Mouse (Mus musculus) lung, postnatal 0 days (tissue): ENCODE results near the gene Cst6. TPM values are rescaled to one million over a fixed set of nuclear protein-coding genes. Genes with fewer than 3 reads are reported as not detected.
"Not testable (repeated sequence)": the region's sequence is repeated elsewhere in the genome, so short reads cannot be mapped to it uniquely, and the experiment has no call there.

ENCODE experiments used
- ATAC-seq: fragments of 200-750 bp; cut with Nextera tagmentation; 2 replicates; pipeline ENCODE4 v1.8.0; 2017; ENCODE audit warnings: moderate library complexity
- DNase-seq: peaks from one replicate; pipeline ENCODE4 v3.0.0-alpha.2; 2016; ENCODE audit warnings: low spot score
- H3K27ac ChIP-seq: fragments of 300-500 bp; sonication (generic); 2 replicates; pipeline ENCODE4 v1.5.1; 2014; ENCODE audit warnings: antibody characterized with exemption, mild to moderate bottlenecking, low read length, mixed read lengths
- H3K27me3 ChIP-seq: fragments of 300-500 bp; sonication (generic); replicated peaks from 2 replicates; pipeline ENCODE4 v1.6.1; 2014; ENCODE audit warnings: low read length, mixed read lengths; ENCODE audit not compliant: insufficient read depth
- H3K36me3 ChIP-seq: fragments of 300-500 bp; sonication (generic); 2 replicates; pipeline ENCODE4 v1.6.1; 2014; ENCODE audit warnings: low read length, mixed read lengths; ENCODE audit not compliant: insufficient read depth
- H3K4me1 ChIP-seq: fragments of 300-500 bp; sonication (generic); 2 replicates; pipeline ENCODE4 v1.6.1; 2014; ENCODE audit warnings: antibody characterized with exemption, low read depth, low read length, mixed read lengths; ENCODE audit not compliant: insufficient read depth
- H3K4me2 ChIP-seq: fragments of 300-500 bp; sonication (generic); replicated peaks from 2 replicates; pipeline ENCODE4 v1.6.1; 2014; ENCODE audit warnings: low read depth, mild to moderate bottlenecking, low read length, moderate library complexity, mixed read lengths
- H3K4me3 ChIP-seq: fragments of 300-500 bp; sonication (generic); 2 replicates; pipeline ENCODE4 v1.5.1; 2014; ENCODE audit warnings: low read depth, low read length
- H3K9ac ChIP-seq: fragments of 300-500 bp; sonication (generic); replicated peaks from 2 replicates; pipeline ENCODE4 v1.6.1; 2014; ENCODE audit warnings: low read depth, mild to moderate bottlenecking
- H3K9me3 ChIP-seq: fragments of 300-500 bp; sonication (generic); 2 replicates; pipeline ENCODE4 v1.6.1; 2016; ENCODE audit warnings: low read length, mixed read lengths
- CTCF ChIP-seq: IDR thresholded peaks from 2 replicates; pipeline ENCODE4 v1.5.1; 2016; ENCODE audit warnings: antibody characterized with exemption, mild to moderate bottlenecking
- EP300 ChIP-seq: IDR thresholded peaks from 2 replicates; pipeline ENCODE4 v1.6.1; 2016; ENCODE audit warnings: antibody characterized with exemption, mild to moderate bottlenecking, control low read depth
- WGBS: fragments of 180-500 bp; shearing (Covaris S2); extraction: QIAGEN DNeasy Blood & Tissue Kit; methylation state at CpG from one replicate; pipeline ENCODE4 v1.1.7; 2014; 5-methylcytosine and 5-hydroxymethylcytosine counted together
- polyA plus RNA-seq: library from polyadenylated mRNA; unstranded; fragments of >200 nt; fragmentation: Nextera tagmentation; extraction: Ambion mirVana; gene quantifications from 2 replicates; pipeline ENCODE4 v1.2.1, GENCODE M21; 2015

Gene Cst6
- 0.65 and 1.4 TPM in 2 replicates for polyA plus RNA-seq

- H3K36me3 ChIP-seq: not testable (repeated sequence)
- peak within 1 kb of the TSS; percentile 19; the same call in 1 of the 2 replicates for H3K4me3 ChIP-seq
Measured at GRCm38 (mm10) chr19:5349502-5349873, at the start of gene Cst6. TSS of gene Cst6 (minus strand) at chr19:5349574.

GRCm38 (mm10) chr19:5395371-5395770 lies 46.0 kb upstream of the Cst6 start:
- H3K36me3 ChIP-seq: no peaks in the 10 kb centered on the region
- no peak overlapping the region for H3K27ac ChIP-seq
- H3K4me2 ChIP-seq: no peak overlapping the region
- H3K4me3 ChIP-seq: no peak overlapping the region
- peak; percentile 26 for DNase-seq
- TF ChIP-seq EP300 (no peak), CTCF (no peak)
- H3K9me3 ChIP-seq: no peaks in the 10 kb centered on the region
- ATAC-seq: no peak
- no peak overlapping the region for H3K9ac ChIP-seq
- no peaks in the 10 kb centered on the region for H3K4me1 ChIP-seq
- no peaks in the 10 kb centered on the region for H3K27me3 ChIP-seq
- WGBS: 63% methylated on average over 4 of the region's 4 CpGs

More at GRCm38 (mm10) chr19:5349502-5349873, at the start of gene Cst6:
- H3K4me2 ChIP-seq: peak within 1 kb of the TSS; percentile 61
- 57% methylated on average over 6 of the region's 6 CpGs for WGBS
- H3K27me3 ChIP-seq, DNase-seq, H3K4me1 ChIP-seq, H3K9me3 ChIP-seq, H3K9ac ChIP-seq, ATAC-seq, H3K27ac ChIP-seq: not testable (repeated sequence)

- Histone ChIP-seq H3K9me3 (no peaks in the 10 kb centered on the region), H3K4me1 (peaks cover 7% of the 10 kb centered on the region; the same call in 1 of the 2 replicates), H3K4me2 (no peak overlapping the region), H3K9ac (no peak overlapping the region), H3K27me3 (no peaks in the 10 kb centered on the region), H3K4me3 (no peak overlapping the region), H3K27ac (no peak overlapping the region), H3K36me3 (no peaks in the 10 kb centered on the region)
- 42% methylated on average over 10 of the region's 10 CpGs for WGBS
- ATAC-seq (no peak), DNase-seq (no peak)
- no peak for TF ChIP-seq CTCF
- no peak for TF ChIP-seq EP300
Measured at GRCm38 (mm10) chr19:5394168-5394567, 44.8 kb upstream of the Cst6 start.

- ATAC-seq: no peak
- TF ChIP-seq EP300: no peak
- TF ChIP-seq CTCF: no peak
- H3K27me3 ChIP-seq: no peaks in the 10 kb centered on the region
- no peak overlapping the region for H3K4me2 ChIP-seq
- H3K4me3 ChIP-seq: no peak overlapping the region
- no peak overlapping the region for H3K9ac ChIP-seq
- H3K4me1 ChIP-seq: peaks cover 7% of the 10 kb centered on the region; the same call in 1 of the 2 replicates
- no peaks in the 10 kb centered on the region for H3K9me3 ChIP-seq
- WGBS: 22% methylated on average over 4 of the region's 4 CpGs
- no peaks in the 10 kb centered on the region for H3K36me3 ChIP-seq
- peak; percentile 41 for DNase-seq
- H3K27ac ChIP-seq: no peak overlapping the region; the same call in 1 of the 2 replicates
Measured at GRCm38 (mm10) chr19:5392892-5393291, 43.5 kb upstream of the Cst6 start.

- H3K27ac ChIP-seq: peak overlapping the region; percentile 91
- TF ChIP-seq CTCF: no peak
- no peak for TF ChIP-seq EP300
Measured at GRCm38 (mm10) chr19:5390416-5390815, 41.0 kb upstream of the Cst6 start.

GRCm38 (mm10) chr19:5389647-5390046 lies 40.3 kb upstream of the Cst6 start:
- Histone ChIP-seq H3K9me3 (no peaks in the 10 kb centered on the region), H3K27ac (peak overlapping the region; percentile 91), H3K4me2 (peak overlapping the region; percentile 67), H3K4me3 (peak overlapping the region; percentile 94), H3K27me3 (no peaks in the 10 kb centered on the region), H3K4me1 (peaks cover 12% of the 10 kb centered on the region; the same call in 1 of the 2 replicates), H3K9ac (peak overlapping the region; percentile 36; the same call in 1 of the 2 replicates), H3K36me3 (0 out of 2 replicates have a peak, but pooled peaks cover under 1% of the 10 kb centered on the region)
- DNase-seq (peak; percentile 71), ATAC-seq (0 out of 2 replicates have a peak, but pooled peaks have one; percentile 20)
- TF ChIP-seq EP300 (no peak), CTCF (no peak)
- WGBS: 11% methylated on average over 12 of the region's 12 CpGs

More at GRCm38 (mm10) chr19:5390416-5390815, 41.0 kb upstream of the Cst6 start:
- Histone ChIP-seq H3K27me3 (no peaks in the 10 kb centered on the region), H3K9ac (no peak overlapping the region), H3K9me3 (no peaks in the 10 kb centered on the region), H3K36me3 (no peaks in the 10 kb centered on the region), H3K4me3 (no peak overlapping the region; the same call in 1 of the 2 replicates), H3K4me2 (peak overlapping the region; percentile 67), H3K4me1 (peaks cover 12% of the 10 kb centered on the region; the same call in 1 of the 2 replicates)
- no peak for DNase-seq
- ATAC-seq: no peak
- WGBS: 58% methylated on average over 8 of the region's 8 CpGs
